Mouse (Mus musculus): Measurements from ENCODE around the gene Nmral1.
A peak's percentile ranks its signal among the peaks of the same experiment; 100 is the strongest.
"Not testable (repeated sequence)": the region's sequence is repeated elsewhere in the genome, so short reads cannot be mapped to it uniquely, and the experiment has no call there.

The Nmral1 gene

GRCm38 (mm10) chr16:4713861-4714710 is 5.1 kb downstream of the Nmral1 start:
- DNase-seq, result no peak

- no peak for DNase-seq
Observed at GRCm38 (mm10) chr16:4711173-4711572, 8.0 kb downstream of the Nmral1 start.

GRCm38 (mm10) chr16:4705541-4705940 is 13.6 kb downstream of the Nmral1 start:
- no peak for DNase-seq

- no peak for DNase-seq
Observed at GRCm38 (mm10) chr16:4702646-4703045, 16.5 kb downstream of the Nmral1 start.

GRCm38 (mm10) chr16:4701211-4701610 is 17.9 kb downstream of the Nmral1 start:
- no peak for DNase-seq

- DNase-seq, result not testable (repeated sequence)
Observed at GRCm38 (mm10) chr16:4689371-4689770, 29.8 kb downstream of the Nmral1 start.

GRCm38 (mm10) chr16:4684457-4684791 is 34.7 kb downstream of the Nmral1 start:
- no peak for DNase-seq

- peak; percentile 96 to 97 for DNase-seq
Observed at GRCm38 (mm10) chr16:4683581-4684456, 35.3 kb downstream of the Nmral1 start.

GRCm38 (mm10) chr16:4683193-4683580 is 36.0 kb downstream of the Nmral1 start:
- DNase-seq, result no peak

GRCm38 (mm10) chr16:4682628-4683179 is 36.5 kb downstream of the Nmral1 start:
- DNase-seq, result no peak

GRCm38 (mm10) chr16:4680922-4681455 is 38.2 kb downstream of the Nmral1 start:
- not testable (repeated sequence) for DNase-seq

- DNase-seq, result peak; percentile 91 to 95
Observed at GRCm38 (mm10) chr16:4679121-4680018, 39.8 kb downstream of the Nmral1 start, which contains the start of gene Coro7. Gene Coro7, minus strand, starts transcription at chr16:4679777.

- DNase-seq, result no peak
Observed at GRCm38 (mm10) chr16:4678080-4678479, 41.1 kb downstream of the Nmral1 start.

- DNase-seq, result no peak
Observed at GRCm38 (mm10) chr16:4676836-4677235, 42.3 kb downstream of the Nmral1 start.

- peak; percentile 69 to 78 for DNase-seq
Observed at GRCm38 (mm10) chr16:4674091-4674490, 45.1 kb downstream of the Nmral1 start.

- DNase-seq, result no peak
Observed at GRCm38 (mm10) chr16:4670317-4670716, 48.8 kb downstream of the Nmral1 start.

GRCm38 (mm10) chr16:4667190-4667808 is 51.9 kb downstream of the Nmral1 start:
- DNase-seq, result peak; percentile 73 to 79

GRCm38 (mm10) chr16:4665726-4666125 is 53.4 kb downstream of the Nmral1 start:
- no peak for DNase-seq

GRCm38 (mm10) chr16:4663806-4664205 is 55.4 kb downstream of the Nmral1 start:
- no peak for DNase-seq

GRCm38 (mm10) chr16:4661605-4662004 is 57.6 kb downstream of the Nmral1 start:
- DNase-seq, result no peak

Data from thymus, postnatal 36 days (tissue).